Mouse (Mus musculus): ENCODE results near the gene Cldn13. TPM values are rescaled to one million over a fixed set of nuclear protein-coding genes. Genes with fewer than 3 reads are reported as not detected.

Cldn13 gene
- 18.6 TPM for polyA plus RNA-seq (2015; fragmentation: Illumina TruSeq; extraction: RNeasy Lipid Tissue Mini Kit (QIAGEN cat#74804); ENCODE audit: insufficient read depth, low replicate concordance)

GRCm38 (mm10) chr5:134915311-134915710 is at the start of gene Cldn13:
TSS of gene Cldn13 (minus strand) at chr5:134915526.

GRCm38 (mm10) chr5:134946857-134947255 is 31.5 kb upstream of the Cldn13 start, which contains the start of gene Cldn4:
TSS of gene Cldn4 (minus strand) at chr5:134946934.

GRCm38 (mm10) chr5:134932179-134932902 is 17.0 kb upstream of the Cldn13 start, which contains the start of gene Mettl27:
TSS of gene Mettl27 (plus strand) at chr5:134932368.

DNA sequence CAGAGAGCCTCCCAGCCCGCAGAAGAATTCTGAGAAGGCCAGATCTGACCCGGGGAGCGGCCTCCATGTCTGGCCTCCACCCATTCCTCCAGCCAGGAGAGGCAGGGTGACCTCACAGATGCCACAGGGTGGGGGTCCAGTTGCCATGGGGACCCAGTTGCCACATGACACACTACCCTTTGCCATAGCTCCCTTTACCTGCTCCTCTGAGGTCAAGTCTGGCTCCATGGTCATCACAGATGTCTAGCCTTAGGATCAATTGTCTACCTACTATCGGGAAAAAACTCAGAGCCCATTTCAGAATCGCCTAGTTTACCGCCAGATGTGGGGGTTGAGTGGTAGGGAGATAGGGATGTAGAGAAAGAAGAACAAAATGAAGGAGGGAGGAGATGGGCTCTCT is 8.7 kb downstream of the Cldn13 start, which contains the start of gene Tmem270:
Gene Tmem270 (minus strand): TSS at position 101 of the 400 bp plus-strand sequence.

Other genes with a start within 250 kb of the Cldn13 start
- 9.2 TPM for gene Limk1, start 226.9 kb downstream of the Cldn13 start, polyA plus RNA-seq (2015; fragmentation: Illumina TruSeq; extraction: RNeasy Lipid Tissue Mini Kit (QIAGEN cat#74804); ENCODE audit: insufficient read depth, low replicate concordance)
- 12.5 TPM for gene Eln, start 168.2 kb downstream of the Cldn13 start, polyA plus RNA-seq (2015; fragmentation: Illumina TruSeq; extraction: RNeasy Lipid Tissue Mini Kit (QIAGEN cat#74804); ENCODE audit: insufficient read depth, low replicate concordance)
- gene Tmem270, start 8.8 kb downstream of the Cldn13 start, polyA plus RNA-seq (2015; fragmentation: Illumina TruSeq; extraction: RNeasy Lipid Tissue Mini Kit (QIAGEN cat#74804); ENCODE audit: insufficient read depth, low replicate concordance) = not detected
- gene Mettl27, start 16.8 kb upstream of the Cldn13 start, polyA plus RNA-seq (2015; fragmentation: Illumina TruSeq; extraction: RNeasy Lipid Tissue Mini Kit (QIAGEN cat#74804); ENCODE audit: insufficient read depth, low replicate concordance) = 8.3 TPM
- not detected for gene Cldn4, start 31.4 kb upstream of the Cldn13 start, polyA plus RNA-seq (2015; fragmentation: Illumina TruSeq; extraction: RNeasy Lipid Tissue Mini Kit (QIAGEN cat#74804); ENCODE audit: insufficient read depth, low replicate concordance)
- not detected for gene Cldn3, start 70.7 kb upstream of the Cldn13 start, polyA plus RNA-seq (2015; fragmentation: Illumina TruSeq; extraction: RNeasy Lipid Tissue Mini Kit (QIAGEN cat#74804); ENCODE audit: insufficient read depth, low replicate concordance)
- 24.8 TPM for gene Abhd11, start 93.6 kb upstream of the Cldn13 start, polyA plus RNA-seq (2015; fragmentation: Illumina TruSeq; extraction: RNeasy Lipid Tissue Mini Kit (QIAGEN cat#74804); ENCODE audit: insufficient read depth, low replicate concordance)
- gene Stx1a, start 108.0 kb upstream of the Cldn13 start, polyA plus RNA-seq (2015; fragmentation: Illumina TruSeq; extraction: RNeasy Lipid Tissue Mini Kit (QIAGEN cat#74804); ENCODE audit: insufficient read depth, low replicate concordance) = 1.6 TPM
- gene Dnajc30, start 148.7 kb upstream of the Cldn13 start, polyA plus RNA-seq (2015; fragmentation: Illumina TruSeq; extraction: RNeasy Lipid Tissue Mini Kit (QIAGEN cat#74804); ENCODE audit: insufficient read depth, low replicate concordance) = 12.8 TPM
- gene Bud23, start 149.4 kb upstream of the Cldn13 start, polyA plus RNA-seq (2015; fragmentation: Illumina TruSeq; extraction: RNeasy Lipid Tissue Mini Kit (QIAGEN cat#74804); ENCODE audit: insufficient read depth, low replicate concordance) = 30.9 TPM
- not detected for gene Vps37d, start 162.7 kb upstream of the Cldn13 start, polyA plus RNA-seq (2015; fragmentation: Illumina TruSeq; extraction: RNeasy Lipid Tissue Mini Kit (QIAGEN cat#74804); ENCODE audit: insufficient read depth, low replicate concordance)
- gene Mlxipl, start 174.4 kb upstream of the Cldn13 start, polyA plus RNA-seq (2015; fragmentation: Illumina TruSeq; extraction: RNeasy Lipid Tissue Mini Kit (QIAGEN cat#74804); ENCODE audit: insufficient read depth, low replicate concordance) = 0.12 TPM
- 9.8 TPM for gene Tbl2, start 234.1 kb upstream of the Cldn13 start, polyA plus RNA-seq (2015; fragmentation: Illumina TruSeq; extraction: RNeasy Lipid Tissue Mini Kit (QIAGEN cat#74804); ENCODE audit: insufficient read depth, low replicate concordance)